Mouse (Mus musculus): ENCODE results near the gene Cks1b. TPM values are rescaled to one million over a fixed set of nuclear protein-coding genes. Genes with fewer than 3 reads are reported as not detected.
A peak's percentile ranks its signal among the peaks of the same experiment; 100 is the strongest.

The Cks1b gene
- polyA plus RNA-seq, 1 experiment, result 7.3 TPM

DNA sequence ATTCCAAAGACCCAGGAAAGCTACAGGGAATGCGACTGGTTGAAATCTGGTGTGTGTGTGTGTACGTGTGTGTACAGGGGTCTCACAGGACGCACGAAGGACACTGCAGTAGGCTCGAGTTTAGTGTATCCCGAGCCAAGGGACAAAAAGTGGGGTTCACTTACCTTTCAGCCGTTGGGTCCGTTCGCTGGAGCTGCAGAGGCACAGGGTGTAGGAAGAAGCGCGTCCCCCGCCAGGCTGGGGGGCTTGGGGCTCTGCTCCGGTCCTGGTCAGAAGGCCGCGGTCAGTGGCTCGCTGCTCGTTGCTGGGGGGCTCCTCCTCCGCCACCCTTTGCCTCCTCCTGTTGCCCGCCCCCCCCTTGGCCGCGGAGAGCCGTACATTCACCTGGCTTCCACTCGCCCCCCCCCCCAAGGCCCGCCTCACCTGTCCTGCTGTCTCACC lies 25.3 kb downstream of the Cks1b start:
- under 1% methylated on average over 18 of the region's 24 CpGs for WGBS
- H3K36me3 ChIP-seq (ENCODE audit: control insufficient read depth, insufficient read depth, low read length), result no peaks in the 10 kb centered on the region
- peak overlapping the region; percentile 83 for H3K4me3 ChIP-seq (ENCODE audit: insufficient read depth, low read depth, low read length)
- TF ChIP-seq CTCF (conservative IDR thresholded peaks at IDR 0.05; ENCODE audit: insufficient read depth, insufficient read length, low read depth, low read length) (no peak), POLR2A (IDR thresholded peaks at IDR 0.05; ENCODE audit: low read depth, low read length) (no peak)
- peak overlapping the region; percentile 92 for H3K27ac ChIP-seq (ENCODE audit: insufficient read depth, low read depth, low read length)
- peaks cover 36% of the 10 kb centered on the region for H3K4me1 ChIP-seq (ENCODE audit: control insufficient read depth, insufficient read depth, low read length)
- H3K27me3 ChIP-seq (replicated peaks; ENCODE audit: control insufficient read depth, insufficient read depth, low read length), result no peaks in the 10 kb centered on the region
- peak; percentile 65 for DNase-seq

DNA sequence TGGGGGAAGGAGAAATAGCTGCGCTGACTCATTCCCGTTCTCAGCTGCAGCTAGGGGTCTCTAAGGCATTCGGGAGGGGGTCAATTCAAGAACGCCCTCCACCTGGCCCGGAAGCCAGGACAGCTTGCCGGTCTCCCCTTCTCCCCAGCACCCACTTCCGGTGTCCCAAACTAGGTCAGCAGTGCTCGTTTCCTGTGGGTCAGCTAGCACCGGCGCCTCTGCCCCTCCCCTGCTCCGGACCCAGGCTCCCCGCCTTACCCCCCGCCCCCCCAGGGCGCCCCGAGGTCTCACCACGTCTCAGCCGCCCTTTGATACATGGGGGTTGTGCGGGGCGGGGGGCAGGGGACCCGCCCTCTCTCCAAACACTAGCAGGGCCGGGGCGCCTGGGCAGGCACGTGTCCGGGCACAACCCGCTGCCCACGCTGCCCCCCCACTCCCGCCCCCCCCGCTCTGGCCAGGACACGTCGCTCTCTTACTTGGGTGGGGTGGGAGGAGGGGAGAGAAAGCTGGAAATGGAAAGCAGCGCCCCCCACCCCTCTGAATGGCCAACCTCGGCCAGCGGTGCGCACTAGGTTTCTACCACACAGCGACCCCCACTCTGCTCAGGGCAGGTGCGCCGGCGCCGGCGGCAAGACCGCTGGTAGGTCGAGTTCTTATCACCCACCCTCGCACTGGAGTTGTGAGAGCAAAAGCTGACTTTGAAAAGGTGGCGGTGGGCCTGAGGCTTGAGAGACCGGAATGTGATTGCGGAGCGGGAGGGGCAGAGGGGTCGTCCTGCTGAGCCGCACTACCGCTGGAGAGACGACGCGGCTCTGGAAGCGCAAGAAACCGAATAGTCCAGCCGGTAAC lies 26.3 kb downstream of the Cks1b start:
- peaks cover 39% of the 10 kb centered on the region for H3K4me1 ChIP-seq (ENCODE audit: control insufficient read depth, insufficient read depth, low read length)
- H3K36me3 ChIP-seq (ENCODE audit: control insufficient read depth, insufficient read depth, low read length), result no peaks in the 10 kb centered on the region
- peak overlapping the region; percentile 97 for H3K27ac ChIP-seq (ENCODE audit: insufficient read depth, low read depth, low read length)
- 1% methylated on average over 50 of the region's 56 CpGs for WGBS
- peak overlapping the region; percentile 83 for H3K4me3 ChIP-seq (ENCODE audit: insufficient read depth, low read depth, low read length)
- TF ChIP-seq CTCF (conservative IDR thresholded peaks at IDR 0.05; ENCODE audit: insufficient read depth, insufficient read length, low read depth, low read length) (no peak), POLR2A (IDR thresholded peaks at IDR 0.05; ENCODE audit: low read depth, low read length) (no peak)
- peak; percentile 86 for DNase-seq
- H3K27me3 ChIP-seq (replicated peaks; ENCODE audit: control insufficient read depth, insufficient read depth, low read length), result no peaks in the 10 kb centered on the region

DNA sequence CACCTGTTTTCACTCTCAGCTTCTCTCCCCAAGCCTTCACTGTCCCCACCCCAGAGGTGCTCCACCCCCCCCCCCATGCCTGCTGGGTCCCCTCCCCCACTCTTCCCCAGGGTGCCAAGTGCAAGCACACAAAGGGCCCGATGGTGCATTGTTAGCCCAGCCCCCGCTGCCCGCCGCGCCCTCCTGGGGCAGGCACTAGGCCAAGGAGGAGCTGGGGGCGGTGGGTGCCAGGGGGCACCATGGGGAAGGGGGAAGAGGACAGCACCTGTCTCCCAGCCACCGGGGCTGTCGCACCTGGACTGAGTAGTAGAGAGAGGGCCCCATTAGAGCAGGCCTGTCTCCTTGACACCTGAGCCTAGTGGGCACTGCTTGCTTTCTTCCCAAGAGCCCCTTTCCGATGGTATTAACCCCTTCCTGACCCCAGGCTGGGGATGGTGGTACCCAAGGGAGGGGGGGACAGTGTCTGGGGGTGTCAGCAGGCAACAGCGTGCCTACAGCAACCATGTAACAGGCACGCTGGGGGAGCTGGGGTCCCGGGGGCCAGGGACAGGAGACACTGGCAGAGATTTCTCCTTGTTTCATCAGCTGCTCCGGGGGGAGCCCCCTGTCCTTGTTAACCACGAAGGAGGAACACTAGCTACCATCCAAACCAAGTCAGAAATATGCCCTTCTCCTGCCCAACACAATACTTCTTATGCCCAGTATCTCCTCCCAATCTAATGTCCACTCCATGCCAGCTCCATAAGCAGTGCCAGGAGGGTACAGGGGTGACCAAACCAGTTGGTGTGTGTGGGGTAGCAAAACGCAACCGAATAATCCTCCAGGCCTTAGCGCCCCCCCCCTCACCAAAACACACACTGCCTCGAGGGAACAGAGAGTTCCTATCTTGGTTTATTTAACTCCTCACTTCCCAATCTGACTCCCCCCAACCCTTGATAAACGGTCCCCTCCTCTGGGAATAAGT lies 27.2 kb downstream of the Cks1b start:
- Histone ChIP-seq H3K36me3 (ENCODE audit: control insufficient read depth, insufficient read depth, low read length) (no peaks in the 10 kb centered on the region), H3K4me1 (ENCODE audit: control insufficient read depth, insufficient read depth, low read length) (peaks cover 35% of the 10 kb centered on the region), H3K4me3 (ENCODE audit: insufficient read depth, low read depth, low read length) (peak overlapping the region; percentile 83), H3K27ac (ENCODE audit: insufficient read depth, low read depth, low read length) (peak overlapping the region; percentile 78), H3K27me3 (replicated peaks; ENCODE audit: control insufficient read depth, insufficient read depth, low read length) (no peaks in the 10 kb centered on the region)
- DNase-seq, result peak; percentile 47
- TF ChIP-seq CTCF (conservative IDR thresholded peaks at IDR 0.05; ENCODE audit: insufficient read depth, insufficient read length, low read depth, low read length) (no peak), POLR2A (IDR thresholded peaks at IDR 0.05; ENCODE audit: low read depth, low read length) (no peak)
- WGBS, result 13% methylated on average over 19 of the region's 19 CpGs

GRCm38 (mm10) chr3:89390111-89390515 lies 28.1 kb downstream of the Cks1b start:
- Histone ChIP-seq H3K4me3 (ENCODE audit: insufficient read depth, low read depth, low read length) (no peak overlapping the region), H3K4me1 (ENCODE audit: control insufficient read depth, insufficient read depth, low read length) (peaks cover 35% of the 10 kb centered on the region), H3K27ac (ENCODE audit: insufficient read depth, low read depth, low read length) (peak overlapping the region; percentile 2; the same call in 1 of the 2 replicates), H3K36me3 (ENCODE audit: control insufficient read depth, insufficient read depth, low read length) (no peaks in the 10 kb centered on the region), H3K27me3 (replicated peaks; ENCODE audit: control insufficient read depth, insufficient read depth, low read length) (no peaks in the 10 kb centered on the region)
- TF ChIP-seq POLR2A (IDR thresholded peaks at IDR 0.05; ENCODE audit: low read depth, low read length) (no peak), CTCF (conservative IDR thresholded peaks at IDR 0.05; ENCODE audit: insufficient read depth, insufficient read length, low read depth, low read length) (no peak)
- peak; percentile 56 for DNase-seq
- WGBS, result 4% methylated on average over 5 of the region's 5 CpGs

DNA sequence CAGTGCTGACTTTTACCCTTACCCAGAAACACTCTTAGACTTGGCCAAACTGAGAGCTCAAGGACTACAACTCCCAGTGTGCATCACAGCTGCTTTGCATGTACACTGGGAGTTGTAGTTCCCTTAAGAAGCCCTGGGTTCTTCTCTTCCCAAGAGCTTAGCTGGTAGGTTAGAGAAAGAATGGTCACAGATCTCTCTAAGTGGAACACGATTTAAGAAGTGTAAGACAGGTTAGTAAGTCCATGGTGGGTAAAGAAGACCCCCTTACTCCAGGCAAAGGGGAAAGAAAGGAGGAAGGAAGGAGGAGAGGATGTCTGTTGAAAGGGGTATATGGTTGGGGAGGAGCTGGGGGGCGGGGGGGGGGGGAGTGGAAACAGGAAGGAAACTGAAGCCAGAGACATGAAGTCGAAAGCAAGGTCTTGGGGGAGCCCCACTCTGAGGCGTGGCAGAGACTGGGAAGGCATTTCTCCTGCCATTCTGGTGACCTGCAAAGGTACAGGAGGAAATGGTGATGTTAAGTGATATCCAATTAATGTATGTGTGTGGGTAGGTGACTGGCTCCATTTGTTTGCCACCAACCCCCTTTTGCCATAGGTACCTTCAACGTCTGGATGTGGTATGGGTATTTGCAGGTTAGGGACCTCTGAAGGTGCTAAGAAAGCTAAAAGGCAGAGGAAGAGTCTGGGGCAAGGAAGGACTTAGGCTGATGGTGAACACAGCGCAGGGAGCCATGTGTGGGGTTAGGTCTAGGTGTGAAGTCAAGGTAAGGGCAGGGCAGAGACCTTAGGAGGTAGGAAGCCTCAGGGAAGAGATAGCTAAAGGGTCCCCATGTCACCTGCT lies 29.1 kb downstream of the Cks1b start:
- no peak overlapping the region for H3K27ac ChIP-seq (ENCODE audit: insufficient read depth, low read depth, low read length)
- peak; percentile 47 for DNase-seq
- H3K27me3 ChIP-seq (replicated peaks; ENCODE audit: control insufficient read depth, insufficient read depth, low read length), result no peaks in the 10 kb centered on the region
- WGBS, result 54% methylated on average over 6 of the region's 6 CpGs
- H3K36me3 ChIP-seq (ENCODE audit: control insufficient read depth, insufficient read depth, low read length), result no peaks in the 10 kb centered on the region
- TF ChIP-seq POLR2A (IDR thresholded peaks at IDR 0.05; ENCODE audit: low read depth, low read length) (no peak), CTCF (conservative IDR thresholded peaks at IDR 0.05; ENCODE audit: insufficient read depth, insufficient read length, low read depth, low read length) (no peak)
- no peak overlapping the region for H3K4me3 ChIP-seq (ENCODE audit: insufficient read depth, low read depth, low read length)
- H3K4me1 ChIP-seq (ENCODE audit: control insufficient read depth, insufficient read depth, low read length), result peaks cover 35% of the 10 kb centered on the region

DNA sequence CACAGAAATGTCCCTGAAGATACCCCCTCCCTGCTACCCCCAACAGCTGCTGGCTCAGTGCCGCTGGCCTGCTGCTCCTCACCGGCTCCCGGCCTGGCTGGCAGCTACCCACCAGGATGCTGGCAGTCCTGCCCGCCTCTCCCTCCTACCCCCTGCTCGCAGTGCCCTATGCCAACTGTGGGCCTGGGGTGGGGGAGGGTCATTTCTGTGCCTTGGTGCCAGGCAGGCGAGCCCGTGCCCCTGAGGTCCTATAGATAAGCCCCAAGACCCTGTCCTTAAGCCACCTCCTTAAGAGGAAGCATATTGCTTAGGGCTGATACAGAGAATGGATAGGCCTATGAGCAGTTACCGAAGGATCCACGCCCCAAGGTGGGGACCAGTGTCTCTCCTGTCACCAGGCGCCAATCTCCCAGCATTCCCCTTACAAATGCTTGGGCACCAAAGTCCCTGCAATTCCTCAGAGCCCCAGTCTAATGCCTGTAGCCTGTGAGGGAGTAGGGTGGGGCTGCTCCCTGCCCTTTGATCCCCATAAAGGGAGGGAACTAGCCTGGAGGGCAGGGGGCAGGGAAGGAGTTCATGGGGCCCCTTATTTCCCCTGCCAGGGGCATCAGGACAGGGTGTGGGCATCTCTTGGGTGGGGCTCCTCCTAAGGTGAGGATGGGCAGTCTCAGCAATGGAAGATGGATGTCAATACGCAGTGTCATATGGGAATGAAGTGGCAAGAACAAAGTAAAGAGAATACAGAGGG lies 29.9 kb downstream of the Cks1b start:
- whole genome bisulfite sequencing, result 36% methylated on average over 11 of the region's 11 CpGs
- Histone ChIP-seq H3K4me1 (ENCODE audit: control insufficient read depth, insufficient read depth, low read length) (peaks cover 35% of the 10 kb centered on the region), H3K27ac (ENCODE audit: insufficient read depth, low read depth, low read length) (no peak overlapping the region), H3K27me3 (replicated peaks; ENCODE audit: control insufficient read depth, insufficient read depth, low read length) (no peaks in the 10 kb centered on the region), H3K36me3 (ENCODE audit: control insufficient read depth, insufficient read depth, low read length) (no peaks in the 10 kb centered on the region), H3K4me3 (ENCODE audit: insufficient read depth, low read depth, low read length) (no peak overlapping the region)
- TF ChIP-seq POLR2A (IDR thresholded peaks at IDR 0.05; ENCODE audit: low read depth, low read length) (no peak), CTCF (conservative IDR thresholded peaks at IDR 0.05; ENCODE audit: insufficient read depth, insufficient read length, low read depth, low read length) (no peak)
- peak; percentile 73 for DNase-seq

Measured in kidney, adult 2 months (tissue).